Mouse (Mus musculus) kidney, embryonic 14.5 days (tissue): Measurements from ENCODE around the gene Sclt1. TPM values are rescaled to one million over a fixed set of nuclear protein-coding genes. Genes with fewer than 3 reads are reported as not detected.

Experiments used
- polyA plus RNA-seq: library from polyadenylated mRNA; unstranded; fragments of >200 nt; fragmentation: Nextera tagmentation; extraction: Ambion mirVana; gene quantifications from 2 replicates; pipeline ENCODE4 v1.2.1, GENCODE M21; 2014

Sclt1 gene
- polyA plus RNA-seq, 1 experiment from 2014 or later: 28.2 TPM

Other genes starting within 250 kb of the Sclt1 start
- gene Jade1, start 186.8 kb downstream of the Sclt1 start, polyA plus RNA-seq: 14.6 and 22.1 TPM in 2 replicates
- gene D3Ertd751e, start 97 bp upstream of the Sclt1 start, polyA plus RNA-seq: 17.6 and 20.1 TPM in 2 replicates